In the genomic region with DNA sequence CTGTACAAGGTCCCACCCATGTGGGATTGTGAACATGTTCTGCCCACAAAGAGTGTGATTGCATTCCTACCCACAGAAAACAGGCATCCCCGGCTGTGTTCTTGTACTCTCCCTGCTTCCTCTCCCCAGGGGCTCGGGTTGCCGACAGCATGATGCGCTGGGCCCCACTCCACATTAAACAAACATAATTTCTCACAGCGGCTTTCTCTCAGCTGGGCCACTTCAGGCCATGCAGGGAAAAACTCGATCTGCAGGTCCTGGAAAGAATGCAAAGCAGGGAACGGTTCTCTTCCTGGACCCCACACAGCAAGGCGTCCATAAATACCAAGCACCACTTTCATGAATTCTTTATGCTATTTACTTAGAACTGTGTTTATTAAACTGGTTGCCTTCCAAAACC, we compare ENCODE assay signal across 19 mouse cellular contexts.
DNase-seq lines count a peak whose midpoint lies in the region; ATAC-seq and TF ChIP-seq lines count a peak whose summit lies in the region.
"Had no signal": no experiment of that assay in that cellular context is flagged by ENCODE, and none has a peak within 500 bp of the region (broad histone marks: within the 10 kb centered on the region; RNA-seq: fewer than 3 reads in every experiment).

No protein-coding gene starts in this region.

- no peak for ATAC-seq in kidney, postnatal 0 days (replicated peaks; ENCODE audit: low FRiP score, low read depth)
- ATAC-seq in kidney, embryonic 14.5 days (ENCODE audit: low FRiP score, low TSS enrichment), result no peak
- no peak for ATAC-seq in embryonic facial prominence, embryonic 11.5 days (replicated peaks; ENCODE audit: insufficient number of reproducible peaks, low FRiP score, low TSS enrichment, low read depth)
- ATAC-seq: inflammation-experienced regulatory T-cells, adult 6 months had no signal

- peak; percentile 39 for DNase-seq in kidney, postnatal 0 days (ENCODE audit: low spot score)
- peak; percentile 5 for DNase-seq in embryonic facial prominence, embryonic 11.5 days (ENCODE audit: low spot score)
- peak; percentile 2 for DNase-seq in forelimb bud, embryonic 11.5 days (ENCODE audit: low read depth, low spot score)
- peak; percentile 12 for DNase-seq in lung, postnatal 14 days
- no peak for DNase-seq in right cerebral cortex, postnatal 36 days (ENCODE audit: low spot score in 2 of 2)
- DNase-seq in natural killer cell, adult 2 months (ENCODE audit: low spot score in 2 of 2), result no peak
- DNase-seq: adrenal gland, postnatal 25 days; cerebellum, adult 2 months; gastrocnemius, postnatal 14 days; right cerebral cortex, adult 18-20 months; spleen, adult 18-20 months; thymus, adult 18-20 months had no signal

- no peak for TF ChIP-seq CTCF in kidney, postnatal 0 days (IDR thresholded peaks at IDR 0.05; ENCODE audit: low read depth)

- 10% methylated on average over 8 of the region's 8 CpGs for WGBS in kidney, postnatal 0 days
- WGBS in kidney, embryonic 14.5 days, result 14% methylated on average over 8 of the region's 8 CpGs
- WGBS in embryonic facial prominence, embryonic 11.5 days, result 39% methylated on average over 8 of the region's 8 CpGs

- H3K4me3 ChIP-seq in kidney, postnatal 0 days (replicated peaks; ENCODE audit: low read depth, low read length), result no peak overlapping the region
- H3K4me3 ChIP-seq in kidney, embryonic 14.5 days (ENCODE audit: low read length), result no peak overlapping the region
- H3K4me3 ChIP-seq in embryonic facial prominence, embryonic 11.5 days (ENCODE audit: low read depth, low read length), result no peak overlapping the region
- H3K4me3 ChIP-seq: heart, embryonic 13.5 days; hindbrain, embryonic 10.5 days; limb, embryonic 13.5 days; megakaryocyte, embryonic 14.5 days had no signal

- H3K9ac ChIP-seq in kidney, postnatal 0 days (ENCODE audit: low read depth, low read length), result no peak overlapping the region
- no peak overlapping the region for H3K9ac ChIP-seq in kidney, embryonic 14.5 days (ENCODE audit: low read depth, low read length)
- H3K9ac ChIP-seq in embryonic facial prominence, embryonic 11.5 days (replicated peaks; ENCODE audit: low read length), result no peak overlapping the region
- H3K9ac ChIP-seq: heart, embryonic 13.5 days; limb, embryonic 13.5 days; liver, embryonic 14.5 days had no signal

- H3K27me3 ChIP-seq in kidney, postnatal 0 days (ENCODE audit: insufficient read depth, low read length), result no peaks in the 10 kb centered on the region
- no peaks in the 10 kb centered on the region for H3K27me3 ChIP-seq in kidney, embryonic 14.5 days (ENCODE audit: control insufficient read depth, insufficient read depth, low read length)
- no peaks in the 10 kb centered on the region for H3K27me3 ChIP-seq in embryonic facial prominence, embryonic 11.5 days (ENCODE audit: control insufficient read depth, insufficient read depth, low read length)
- H3K27me3 ChIP-seq: heart, embryonic 13.5 days; limb, embryonic 13.5 days; megakaryocyte, embryonic 14.5 days had no signal

- H3K27ac ChIP-seq in kidney, postnatal 0 days, result no peak overlapping the region
- no peak overlapping the region for H3K27ac ChIP-seq in kidney, embryonic 14.5 days (ENCODE audit: low read depth, low read length)
- H3K27ac ChIP-seq in embryonic facial prominence, embryonic 11.5 days (replicated peaks; ENCODE audit: low read depth, low read length), result no peak overlapping the region
- H3K27ac ChIP-seq: heart, embryonic 13.5 days; hindbrain, embryonic 10.5 days; limb, embryonic 13.5 days; liver, embryonic 14.5 days had no signal

- no peaks in the 10 kb centered on the region for H3K36me3 ChIP-seq in kidney, postnatal 0 days (ENCODE audit: insufficient read depth, low read length)
- no peaks in the 10 kb centered on the region for H3K36me3 ChIP-seq in kidney, embryonic 14.5 days (ENCODE audit: control insufficient read depth, insufficient read depth, low read length)
- H3K36me3 ChIP-seq in embryonic facial prominence, embryonic 11.5 days (replicated peaks; ENCODE audit: control insufficient read depth, insufficient read depth, low read depth, low read length), result no peaks in the 10 kb centered on the region
- H3K36me3 ChIP-seq: heart, embryonic 13.5 days; hindbrain, embryonic 10.5 days; limb, embryonic 13.5 days had no signal

- no peaks in the 10 kb centered on the region for H3K4me1 ChIP-seq in kidney, postnatal 0 days (replicated peaks; ENCODE audit: insufficient read depth, low read length)
- H3K4me1 ChIP-seq in kidney, embryonic 14.5 days (ENCODE audit: control insufficient read depth, insufficient read depth, low read length), result no peaks in the 10 kb centered on the region
- no peaks in the 10 kb centered on the region for H3K4me1 ChIP-seq in embryonic facial prominence, embryonic 11.5 days (ENCODE audit: control insufficient read depth, insufficient read depth, low read length)
- H3K4me1 ChIP-seq: heart, embryonic 13.5 days; limb, embryonic 13.5 days; megakaryocyte, embryonic 14.5 days had no signal

- no peak overlapping the region for H3K4me2 ChIP-seq in kidney, postnatal 0 days (ENCODE audit: low read length)
- no peak overlapping the region for H3K4me2 ChIP-seq in kidney, embryonic 14.5 days (replicated peaks; ENCODE audit: low read depth, low read length)
- no peak overlapping the region for H3K4me2 ChIP-seq in embryonic facial prominence, embryonic 11.5 days (ENCODE audit: low read depth, low read length)
- H3K4me2 ChIP-seq: heart, embryonic 13.5 days; limb, embryonic 13.5 days had no signal

- H3K9me3 ChIP-seq in kidney, postnatal 0 days (replicated peaks; ENCODE audit: low read length), result no peaks in the 10 kb centered on the region
- H3K9me3 ChIP-seq in kidney, embryonic 14.5 days (ENCODE audit: control insufficient read depth, low read length), result peaks cover 7% of the 10 kb centered on the region; the same call in 1 of the 2 replicates
- no peaks in the 10 kb centered on the region for H3K9me3 ChIP-seq in embryonic facial prominence, embryonic 11.5 days (replicated peaks; ENCODE audit: control insufficient read depth, low read length)
- H3K9me3 ChIP-seq: heart, embryonic 13.5 days; hindbrain, embryonic 10.5 days had no signal

Comparison
In these comparisons a context has a peak if more than half of its experiments do, and no peak if none do; other contexts are left out.
1. DNase-seq: peak in kidney, postnatal 0 days (single experiment), embryonic facial prominence, embryonic 11.5 days (single experiment), forelimb bud, embryonic 11.5 days (single experiment) and lung, postnatal 14 days (single experiment); none in right cerebral cortex, postnatal 36 days (0 of 2) and natural killer cell, adult 2 months (0 of 2).